ENCODE assay signal across 32 mouse cellular contexts in the genomic region with DNA sequence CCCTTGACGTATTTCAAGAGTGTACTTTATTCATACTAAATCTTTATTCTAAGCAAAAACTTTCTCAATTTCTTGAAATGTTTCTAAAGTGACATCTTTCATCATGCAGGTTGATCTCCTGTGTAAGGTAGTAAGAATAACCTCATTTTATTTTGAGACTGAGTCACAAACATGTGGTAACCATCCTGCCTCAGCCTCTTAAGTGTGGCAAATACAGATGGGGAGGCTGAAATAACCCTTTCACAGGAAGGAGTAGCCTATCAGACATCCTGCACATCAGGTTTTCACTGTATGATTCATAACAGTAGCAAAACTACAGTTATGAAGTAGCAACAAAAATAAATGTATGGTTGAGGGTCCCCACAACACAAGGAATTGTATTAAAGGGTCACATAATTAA. TPM values are rescaled to one million over a fixed set of nuclear protein-coding genes. Genes with fewer than 3 reads are reported as not detected.
"Had no signal": no experiment of that assay in that cellular context is flagged by ENCODE, and none has a peak within 500 bp of the region (broad histone marks: within the 10 kb centered on the region; RNA-seq: fewer than 3 reads in every experiment).

No protein-coding gene starts in this region.

- H3K4me2 ChIP-seq: embryonic facial prominence, embryonic 12.5 days; embryonic facial prominence, embryonic 13.5 days; embryonic facial prominence, embryonic 15.5 days; forebrain, embryonic 12.5 days; forebrain, embryonic 13.5 days; forebrain, embryonic 15.5 days had no signal

- H3K27me3 ChIP-seq: embryonic facial prominence, embryonic 12.5 days; embryonic facial prominence, embryonic 13.5 days; embryonic facial prominence, embryonic 15.5 days; forebrain, embryonic 12.5 days; forebrain, embryonic 13.5 days; forebrain, embryonic 15.5 days had no signal

- H3K4me1 ChIP-seq: embryonic facial prominence, embryonic 10.5 days; embryonic facial prominence, embryonic 12.5 days; embryonic facial prominence, embryonic 13.5 days; embryonic facial prominence, embryonic 15.5 days; forebrain, embryonic 10.5 days; forebrain, embryonic 12.5 days; forebrain, embryonic 13.5 days; forebrain, embryonic 15.5 days had no signal

- H3K9me3 ChIP-seq: embryonic facial prominence, embryonic 10.5 days; embryonic facial prominence, embryonic 12.5 days; embryonic facial prominence, embryonic 13.5 days; embryonic facial prominence, embryonic 15.5 days; forebrain, embryonic 10.5 days; forebrain, embryonic 12.5 days; forebrain, embryonic 13.5 days; forebrain, embryonic 15.5 days had no signal

- H3K4me3 ChIP-seq: embryonic facial prominence, embryonic 10.5 days; embryonic facial prominence, embryonic 12.5 days; embryonic facial prominence, embryonic 13.5 days; embryonic facial prominence, embryonic 15.5 days; erythroblast, embryonic 14.5 days; forebrain, embryonic 10.5 days; forebrain, embryonic 12.5 days; forebrain, embryonic 13.5 days; forebrain, embryonic 15.5 days; gastrocnemius, adult 2 months; heart, adult 2 months had no signal

- DNase-seq: cerebellum, adult 9-10 months; cerebellum, adult 9-11 months; cerebellum, postnatal 10 days; cerebellum, postnatal 14 days; cerebellum, postnatal 25 days; cerebellum, postnatal 36 days; embryo, embryonic 11 days; forebrain, postnatal 0 days; gastrocnemius, adult 2 months; gastrocnemius, postnatal 10 days; gastrocnemius, postnatal 14 days; gastrocnemius, postnatal 25 days; gastrocnemius, postnatal 36 days; heart, adult 11 months; heart, adult 18-20 months; heart, adult 2 months had no signal

- H3K27ac ChIP-seq: embryonic facial prominence, embryonic 10.5 days; embryonic facial prominence, embryonic 12.5 days; embryonic facial prominence, embryonic 13.5 days; embryonic facial prominence, embryonic 15.5 days; forebrain, embryonic 10.5 days; forebrain, embryonic 12.5 days; forebrain, embryonic 13.5 days; forebrain, embryonic 15.5 days; gastrocnemius, adult 2 months; heart, adult 2 months had no signal

- ATAC-seq: forebrain, embryonic 13.5 days; forebrain, embryonic 14.5 days; forebrain, embryonic 15.5 days; forebrain, embryonic 16.5 days; forebrain, postnatal 0 days had no signal

- H3K9ac ChIP-seq: embryonic facial prominence, embryonic 12.5 days; embryonic facial prominence, embryonic 13.5 days; embryonic facial prominence, embryonic 15.5 days; forebrain, embryonic 12.5 days; forebrain, embryonic 13.5 days; forebrain, embryonic 15.5 days; forebrain, postnatal 0 days had no signal

RNA-seq across cellular contexts. Expression of gene Gm10337, which starts 52.1 kb away (rescaled TPM):
- polyA plus RNA-seq: cortical plate, adult 2 months; embryonic facial prominence, embryonic 11.5 days; embryonic facial prominence, embryonic 12.5 days; erythroblast, embryonic 14.5 days; forebrain, embryonic 10.5 days; forebrain, embryonic 11.5 days; forebrain, embryonic 14.5 days; frontal cortex, adult 2 months; gonadal fat pad, adult 2 months; heart, adult 2 months had no signal
